Mouse (Mus musculus): ENCODE measurements at regions not wholly inside any gene's neighbourhood (a gene's known extent, or its start where the extent isn't known, plus 50 kb on each side); places are given as distances from the start of the nearest gene placed in this dataset.

- intact Hi-C loops (cut with DNase I) = no loop called here
- DNase-seq (ENCODE audit: extremely low spot score in 1 of 2, low spot score in 2 of 2) = peak; percentile 34 to 61
These were observed 221.2 kb downstream of the Myh15 start for GRCm38 (mm10) chr16:49278478-49278877.

DNA sequence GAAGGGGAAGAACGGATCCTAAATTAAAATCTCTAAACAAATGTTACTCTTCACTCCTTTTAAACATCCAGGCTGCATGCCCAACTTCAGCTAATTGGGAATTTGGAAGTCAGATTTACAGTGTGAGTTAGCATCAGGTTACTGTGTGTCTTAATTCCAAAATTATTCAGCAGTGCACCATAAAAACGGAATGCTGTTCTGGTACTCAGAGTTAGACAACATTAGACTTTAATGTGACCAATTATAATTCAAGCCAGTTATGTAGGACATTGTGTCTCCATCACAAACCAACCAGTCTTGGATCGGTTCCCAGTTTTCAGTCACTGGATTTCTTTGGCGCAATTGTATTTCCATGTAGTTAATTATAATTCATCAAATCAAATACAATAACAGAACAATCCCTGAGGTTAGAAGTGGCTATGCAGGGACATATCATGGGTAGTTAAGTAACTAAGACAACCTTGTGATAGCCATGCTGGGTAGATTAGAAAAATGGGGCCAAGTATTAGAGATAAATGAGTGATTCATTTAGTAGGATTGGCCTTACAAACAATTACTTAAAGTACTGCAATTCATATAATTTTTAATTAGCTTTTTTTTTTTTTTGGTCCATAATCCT is 230.9 kb downstream of the Myh15 start:
- DNase-seq (ENCODE audit: extremely low spot score in 1 of 2, low spot score in 2 of 2) = peak in 1 of 2 experiments; percentile 32
- intact Hi-C loops (cut with DNase I) = no loop called here

GRCm38 (mm10) chr16:49289200-49290079 is 232.2 kb downstream of the Myh15 start:
- intact Hi-C loops (cut with DNase I) = no loop called here

DNA sequence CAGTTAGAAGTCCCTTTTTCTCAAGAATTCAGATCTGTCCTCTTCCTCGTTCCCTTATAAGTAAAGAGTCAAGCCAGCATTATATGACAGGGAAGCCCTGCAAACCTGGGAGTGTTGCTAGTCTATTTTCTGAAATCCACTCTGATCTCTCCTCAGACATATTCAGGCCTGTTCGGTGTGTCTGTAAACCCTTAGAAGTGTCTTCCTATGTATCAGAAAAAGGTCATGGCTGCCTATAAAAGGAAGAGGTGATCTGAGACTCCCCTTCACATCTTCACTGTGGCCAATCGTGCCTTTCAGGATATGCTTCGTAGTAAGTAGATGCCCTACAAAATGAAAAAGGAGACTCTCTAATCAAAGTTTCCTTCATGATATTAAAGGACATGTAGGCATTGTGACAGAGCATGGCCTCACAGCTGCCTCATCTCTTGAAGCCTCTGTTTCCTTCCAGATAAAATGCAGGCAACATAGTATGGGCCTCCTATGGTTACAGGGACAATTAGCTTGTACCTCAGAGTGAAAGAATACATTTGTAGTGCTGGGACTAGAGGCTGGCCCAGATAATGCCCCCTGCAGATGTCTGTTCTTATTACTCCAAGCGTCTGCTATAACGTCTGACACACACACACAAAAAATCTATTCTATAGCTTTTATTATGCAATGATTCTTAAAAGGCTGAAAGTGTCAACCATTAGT is 246.5 kb downstream of the Myh15 start:
- intact Hi-C loops (cut with DNase I) = no loop called here
- no peak for DNase-seq (ENCODE audit: extremely low spot score in 1 of 2, low spot score in 2 of 2)

More at GRCm38 (mm10) chr16:49289200-49290079, 232.2 kb downstream of the Myh15 start:
- peak; percentile 40 to 46 for DNase-seq (ENCODE audit: extremely low spot score in 1 of 2, low spot score in 2 of 2)

DNA sequence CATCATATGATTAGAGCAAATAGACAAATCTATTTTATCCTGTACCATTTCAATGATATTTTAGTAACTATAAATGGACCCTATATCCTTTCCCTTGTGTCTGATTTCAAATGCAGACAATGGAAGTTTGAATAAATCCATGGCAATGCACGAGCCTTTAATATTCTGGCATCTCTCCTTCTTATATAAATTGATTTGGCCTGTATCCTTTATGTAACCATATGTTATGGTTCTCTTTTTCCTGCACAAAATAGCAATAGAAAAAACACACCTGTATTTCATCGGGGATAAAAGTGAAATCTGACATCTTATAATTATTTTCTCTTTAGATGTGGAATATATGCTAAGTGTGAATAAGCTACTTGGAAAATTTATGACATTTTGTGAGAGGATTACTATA is 247.1 kb downstream of the Myh15 start:
- no peak for DNase-seq (ENCODE audit: extremely low spot score in 1 of 2, low spot score in 2 of 2)
- intact Hi-C loops (cut with DNase I) = no loop called here

DNA sequence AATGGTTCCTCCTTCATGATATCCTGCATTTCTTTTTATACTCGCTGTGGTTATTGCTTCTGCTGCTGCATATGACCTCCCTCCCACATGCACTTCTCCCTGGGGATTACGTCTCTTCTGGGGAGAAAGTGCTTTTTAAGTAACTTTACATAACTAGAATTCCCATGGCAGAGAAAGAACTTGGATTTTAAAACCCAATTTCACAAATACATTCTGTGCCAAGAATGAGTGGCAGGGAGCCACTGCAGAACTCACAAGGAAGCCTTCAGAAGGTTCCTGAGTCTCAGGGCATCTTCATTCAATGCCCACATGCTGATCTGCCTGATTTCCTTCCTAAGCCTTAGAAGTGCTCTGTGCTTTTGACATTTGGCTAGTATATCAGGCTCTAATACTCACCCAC is 259.8 kb downstream of the Myh15 start:
- peak in 1 of 2 experiments; percentile 28 for DNase-seq (ENCODE audit: extremely low spot score in 1 of 2, low spot score in 2 of 2)
- intact Hi-C loops (cut with DNase I) = no loop called here

- DNase-seq (ENCODE audit: extremely low spot score in 1 of 2, low spot score in 2 of 2) = no peak
- intact Hi-C loops (cut with DNase I) = no loop called here
These were observed 261.9 kb downstream of the Myh15 start for GRCm38 (mm10) chr16:49319047-49319678.

GRCm38 (mm10) chr16:49319774-49320173 is 262.5 kb downstream of the Myh15 start:
- DNase-seq (ENCODE audit: extremely low spot score in 1 of 2, low spot score in 2 of 2) = no peak
- intact Hi-C loops (cut with DNase I) = loop anchor here (2.0 to 5.0 kb wide), 2 partner anchors 157 to 303 kb away; no protein-coding TSS in a partner anchor

- intact Hi-C loops (cut with DNase I) = loop anchor here (2.0 to 5.0 kb wide), 2 partner anchors 160 to 305 kb away; no protein-coding TSS in a partner anchor
- DNase-seq (ENCODE audit: extremely low spot score in 1 of 2, low spot score in 2 of 2) = no peak
These were observed 264.7 kb downstream of the Myh15 start for GRCm38 (mm10) chr16:49321951-49322350.

GRCm38 (mm10) chr16:49330725-49331386 is 273.6 kb downstream of the Myh15 start:
- intact Hi-C loops (cut with DNase I) = no loop called here

GRCm38 (mm10) chr16:49332107-49332722 is 274.9 kb downstream of the Myh15 start:
- peak in 1 of 2 experiments; percentile 17 for DNase-seq (ENCODE audit: extremely low spot score in 1 of 2, low spot score in 2 of 2)
- intact Hi-C loops (cut with DNase I) = no loop called here

More at GRCm38 (mm10) chr16:49330725-49331386, 273.6 kb downstream of the Myh15 start:
- DNase-seq (ENCODE audit: extremely low spot score in 1 of 2, low spot score in 2 of 2) = no peak

- DNase-seq (ENCODE audit: extremely low spot score in 1 of 2, low spot score in 2 of 2) = peak; percentile 29 to 51
- intact Hi-C loops (cut with DNase I) = no loop called here
These were observed 278.6 kb downstream of the Myh15 start for GRCm38 (mm10) chr16:49335916-49336315.

GRCm38 (mm10) chr16:49337948-49338347 is 280.7 kb downstream of the Myh15 start:
- intact Hi-C loops (cut with DNase I) = no loop called here
- DNase-seq (ENCODE audit: extremely low spot score in 1 of 2, low spot score in 2 of 2) = no peak

DNA sequence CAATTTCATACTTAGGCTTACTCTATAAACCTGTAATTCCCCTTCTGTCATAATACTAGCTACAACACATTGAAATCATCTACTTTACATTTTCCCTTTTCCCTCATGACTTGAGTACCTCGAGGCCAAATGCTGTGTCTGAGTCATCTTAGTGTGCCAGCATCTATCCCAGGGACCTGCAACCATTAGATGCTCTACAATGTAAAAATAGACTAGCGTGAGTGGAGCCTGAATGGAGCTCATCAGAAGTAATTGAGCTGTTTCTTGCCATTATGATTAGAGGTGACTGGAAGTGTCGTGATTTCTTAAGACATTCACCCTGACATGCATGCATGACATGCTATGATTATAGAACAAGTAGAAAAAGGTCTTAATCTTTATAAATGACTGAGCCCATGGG is 301.1 kb downstream of the Myh15 start:
- intact Hi-C loops (cut with DNase I) = no loop called here

GRCm38 (mm10) chr16:49361731-49362130 is 304.4 kb downstream of the Myh15 start:
- DNase-seq (ENCODE audit: extremely low spot score in 1 of 2, low spot score in 2 of 2) = no peak
- intact Hi-C loops (cut with DNase I) = no loop called here

More for the DNA sequence above, 301.1 kb downstream of the Myh15 start:
- no peak for DNase-seq (ENCODE audit: extremely low spot score in 1 of 2, low spot score in 2 of 2)

DNA sequence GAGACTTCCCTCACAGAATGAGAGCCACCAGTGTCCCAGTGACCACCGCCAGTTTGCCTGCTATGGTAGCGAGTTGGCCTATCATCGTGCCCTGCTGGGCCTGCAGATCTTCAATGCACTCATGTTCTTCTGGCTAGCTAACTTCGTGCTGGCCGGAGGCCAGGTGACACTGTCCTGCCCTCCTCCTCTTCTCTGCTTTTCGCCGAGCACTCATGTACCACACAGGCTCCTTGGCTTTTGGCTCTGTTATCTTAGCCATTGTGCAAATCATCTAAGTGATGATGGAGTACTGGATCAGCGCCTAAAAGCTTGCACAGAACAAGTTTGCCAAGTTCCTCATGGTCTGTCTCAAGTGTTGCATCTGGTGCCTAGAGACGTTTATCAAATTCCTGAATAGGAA is 312.2 kb downstream of the Myh15 start:
- intact Hi-C loops (cut with DNase I) = no loop called here
- DNase-seq (ENCODE audit: extremely low spot score in 1 of 2, low spot score in 2 of 2) = no peak

DNA sequence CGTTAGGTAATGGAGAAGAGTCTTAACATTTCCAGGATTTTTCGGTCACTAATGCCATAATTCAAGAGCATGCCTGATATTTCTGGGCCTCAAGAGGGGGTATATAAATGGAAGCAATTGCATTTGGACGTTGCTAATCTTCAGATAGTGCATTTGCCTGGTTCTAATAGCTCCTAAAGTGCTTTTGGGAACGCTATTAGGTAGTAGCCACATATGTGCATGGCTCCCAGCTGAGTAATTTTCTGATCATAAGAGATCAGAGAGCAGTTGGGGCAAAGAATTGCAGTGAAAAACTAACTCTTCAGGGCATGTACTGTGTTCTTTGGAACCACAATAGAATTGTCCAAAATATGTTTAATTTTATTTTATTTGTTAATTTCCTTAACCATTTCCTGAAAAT is 317.8 kb downstream of the Myh15 start:
- no peak for DNase-seq (ENCODE audit: extremely low spot score in 1 of 2, low spot score in 2 of 2)
- intact Hi-C loops (cut with DNase I) = no loop called here

GRCm38 (mm10) chr16:49378917-49379473 is 320.0 kb upstream of the Ift57 start:
- no peak for DNase-seq (ENCODE audit: extremely low spot score in 1 of 2, low spot score in 2 of 2)

More at GRCm38 (mm10) chr16:49378917-49379473, 320.0 kb upstream of the Ift57 start:
- intact Hi-C loops (cut with DNase I) = no loop called here
